Mouse (Mus musculus) fat pad, adult 2 months (tissue): Measurements from ENCODE around the gene Aknad1.

Source experiments
- DNase-seq: peaks from one replicate; pipeline ENCODE4 v3.0.0-alpha.2; 2011; ENCODE audit warnings: low read depth, low spot score; ENCODE audit errors: extremely low read depth

Gene Aknad1

GRCm38 (mm10) chr3:108739045-108739708 lies at the start of gene Aknad1:
Gene Aknad1 (plus strand): TSS chr3:108739658.
- DNase-seq, result no peak

GRCm38 (mm10) chr3:108689979-108690378 lies 49.5 kb upstream of the Aknad1 start:
- DNase-seq, result no peak

DNA sequence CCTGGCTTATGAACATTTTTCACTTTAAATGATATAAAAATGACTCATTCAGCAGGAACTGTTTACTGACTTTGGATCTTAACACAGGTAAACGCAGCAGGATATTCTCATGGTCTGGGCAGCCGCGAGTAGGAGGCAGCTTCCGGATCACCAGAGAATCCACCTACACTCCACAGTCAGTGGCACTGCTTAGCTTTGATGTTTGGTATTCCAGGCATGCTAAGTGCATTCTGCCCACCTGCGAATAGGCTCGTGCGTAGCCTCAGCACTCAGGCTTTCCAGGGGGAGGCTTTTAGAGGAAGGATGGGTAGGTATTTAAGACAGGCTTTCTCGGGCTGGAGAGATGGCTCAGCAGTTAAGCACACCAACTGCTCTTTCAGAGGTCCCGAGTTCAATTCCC lies 45.1 kb upstream of the Aknad1 start:
- DNase-seq, result no peak

- no peak for DNase-seq
These were observed 40.8 kb upstream of the Aknad1 start for GRCm38 (mm10) chr3:108698662-108699061.

DNA sequence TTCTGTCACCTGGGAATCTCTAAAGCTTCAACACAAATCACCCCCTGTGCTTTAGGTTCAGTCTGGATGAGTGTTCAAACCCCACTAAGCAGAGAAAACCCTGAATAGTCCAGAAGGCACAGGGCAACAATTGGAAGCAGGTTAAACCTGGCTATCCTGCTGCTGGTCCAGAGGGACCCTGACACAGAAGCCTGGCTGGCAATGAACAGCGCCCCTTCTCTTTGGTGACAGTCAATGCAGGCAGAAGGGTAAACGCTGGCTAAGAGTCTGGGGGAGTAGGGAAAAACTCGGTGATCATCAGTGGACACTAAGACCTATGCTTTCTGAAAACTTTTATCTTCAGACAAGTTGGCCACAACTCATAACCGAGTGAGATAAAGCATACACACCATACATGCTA lies 39.7 kb upstream of the Aknad1 start:
- no peak for DNase-seq

- no peak for DNase-seq
These were observed 38.2 kb upstream of the Aknad1 start for GRCm38 (mm10) chr3:108701256-108701655.

DNA sequence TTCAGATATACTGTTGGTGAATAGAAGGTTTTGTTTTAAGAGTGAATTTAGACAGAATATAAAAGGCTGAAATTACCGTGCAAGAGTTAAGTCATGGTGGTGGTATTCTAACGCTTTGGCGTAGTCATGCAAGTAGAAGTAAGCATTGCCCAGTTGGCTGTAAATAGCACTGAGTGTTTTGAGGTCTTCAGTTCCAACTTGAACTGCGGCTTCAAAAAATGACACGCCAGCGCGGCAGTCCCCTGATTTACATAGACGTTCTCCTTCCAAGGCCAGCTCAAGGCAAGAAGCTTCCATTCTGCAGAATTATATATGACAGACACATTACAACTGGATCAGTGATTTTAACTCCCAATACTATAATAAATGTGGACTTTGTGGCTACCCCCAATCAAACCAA lies 36.7 kb upstream of the Aknad1 start:
- no peak for DNase-seq

DNA sequence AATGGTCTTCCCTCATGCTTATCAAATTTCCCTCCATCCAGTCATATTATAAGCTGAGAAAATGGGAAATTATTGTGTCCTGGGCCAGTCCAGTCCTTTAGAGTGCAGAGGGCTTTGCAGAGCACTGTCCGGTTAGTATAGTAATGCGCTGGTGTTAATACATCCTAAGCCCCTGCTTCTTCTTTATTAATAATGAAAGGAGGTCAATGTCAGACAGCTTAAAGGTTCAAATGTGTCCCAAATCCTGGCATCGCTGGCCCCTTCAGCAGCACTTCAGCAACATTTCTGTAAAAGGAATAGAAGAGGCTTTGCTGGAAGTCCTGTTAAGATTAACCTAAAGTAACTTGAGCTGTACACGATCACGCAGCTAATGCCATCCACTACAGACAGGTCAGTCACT lies 28.2 kb upstream of the Aknad1 start:
- DNase-seq, result no peak

GRCm38 (mm10) chr3:108713065-108713675 lies 26.3 kb upstream of the Aknad1 start:
- no peak for DNase-seq

GRCm38 (mm10) chr3:108714837-108715236 lies 24.6 kb upstream of the Aknad1 start:
- DNase-seq, result no peak

- DNase-seq, result no peak
These were observed 21.5 kb upstream of the Aknad1 start for GRCm38 (mm10) chr3:108717896-108718502.

DNA sequence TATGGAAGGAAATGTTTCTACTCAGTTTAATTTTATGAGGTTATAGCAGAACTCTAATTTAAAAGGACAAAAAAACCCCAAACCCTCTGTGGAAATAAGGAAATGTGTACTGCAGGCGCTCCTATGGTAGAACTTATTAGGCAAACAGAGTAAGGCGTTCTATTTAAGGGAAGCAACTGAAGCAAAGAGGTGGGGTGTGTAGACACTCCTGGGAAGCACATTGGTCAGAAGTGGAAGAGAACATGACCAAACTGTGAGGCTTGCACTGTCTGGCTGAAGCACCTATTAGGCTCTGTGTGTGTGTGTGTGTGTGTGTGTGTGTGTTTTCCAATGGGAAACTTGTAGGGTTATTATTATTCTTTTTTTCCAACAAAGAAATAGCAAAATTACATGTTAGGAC lies 20.1 kb upstream of the Aknad1 start:
- no peak for DNase-seq

GRCm38 (mm10) chr3:108719761-108720160 lies 19.7 kb upstream of the Aknad1 start:
- DNase-seq, result no peak

GRCm38 (mm10) chr3:108721076-108721991 lies 18.1 kb upstream of the Aknad1 start:
- DNase-seq, result no peak

GRCm38 (mm10) chr3:108722036-108722872 lies 17.2 kb upstream of the Aknad1 start, which contains the start of gene Gpsm2:
Gene Gpsm2 (minus strand): TSS chr3:108722309.
- no peak for DNase-seq

DNA sequence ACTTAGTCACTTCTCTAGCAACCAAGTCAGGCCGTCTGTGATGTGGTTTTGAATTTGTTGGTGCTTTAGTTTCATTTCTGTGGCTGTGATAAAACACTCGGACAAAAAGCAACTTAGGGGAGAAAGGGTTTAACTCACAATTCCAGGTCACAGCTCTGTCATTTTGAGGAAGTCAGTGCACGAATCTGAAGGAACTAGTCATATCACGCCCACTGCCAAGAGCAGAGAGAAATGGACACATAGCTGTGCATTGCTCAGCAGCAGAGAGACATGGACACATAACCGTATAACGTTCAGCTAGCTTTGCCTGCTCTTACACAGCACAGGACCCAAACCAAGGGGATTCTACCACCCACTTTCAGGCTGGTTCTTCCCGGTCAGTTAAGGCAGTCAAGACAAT lies 13.0 kb upstream of the Aknad1 start:
- no peak for DNase-seq

DNA sequence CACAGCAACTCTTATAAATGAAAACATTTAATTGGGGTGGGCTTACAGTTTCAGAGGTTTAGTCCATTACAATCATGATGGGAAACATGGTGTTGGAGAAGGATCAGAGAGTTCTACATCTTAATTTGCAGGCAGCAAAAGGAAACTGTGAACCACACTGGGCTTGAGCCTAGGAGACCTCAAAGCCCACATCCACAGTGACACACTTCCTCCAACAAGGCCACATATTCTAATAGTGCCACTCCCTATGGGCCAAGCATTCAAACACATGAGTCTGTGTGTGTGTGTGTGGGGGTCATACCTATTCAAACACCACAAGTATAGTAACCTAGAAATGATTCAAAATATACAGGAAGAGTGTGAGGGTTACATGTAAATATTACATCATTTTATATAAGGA lies 12.1 kb upstream of the Aknad1 start:
- DNase-seq, result no peak

DNA sequence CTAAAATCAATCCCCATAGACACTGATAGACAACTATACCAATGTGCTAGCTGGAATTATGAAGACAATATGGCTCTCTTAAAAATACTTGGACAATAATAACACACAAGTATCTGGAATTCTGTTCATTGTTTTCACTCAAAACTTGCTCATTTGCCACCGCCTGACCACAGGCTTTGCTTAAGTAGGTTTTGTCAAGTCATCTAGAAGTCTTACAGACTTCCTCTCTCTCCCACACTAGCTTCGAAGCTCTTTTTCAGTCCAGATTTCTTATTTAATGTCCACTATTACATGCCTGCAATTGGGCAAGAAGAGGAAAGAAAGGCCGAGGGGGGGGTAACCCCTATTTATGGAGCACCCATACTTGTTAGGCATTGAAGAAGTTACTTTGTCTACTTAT lies 11.7 kb upstream of the Aknad1 start:
- DNase-seq, result no peak

GRCm38 (mm10) chr3:108730316-108730715 lies 9.1 kb upstream of the Aknad1 start:
- no peak for DNase-seq

GRCm38 (mm10) chr3:108737761-108738160 lies 1.7 kb upstream of the Aknad1 start:
- no peak for DNase-seq
